Mouse (Mus musculus) naive thymus-derived CD4-positive, alpha-beta T cell, adult 2 months (primary cell): Measurements from ENCODE around the gene Ggact.

Source experiments
- DNase-seq: peaks from one replicate; pipeline ENCODE4 v3.0.0-alpha.2; 2011; ENCODE audit warnings: low read depth

The Ggact gene

DNA sequence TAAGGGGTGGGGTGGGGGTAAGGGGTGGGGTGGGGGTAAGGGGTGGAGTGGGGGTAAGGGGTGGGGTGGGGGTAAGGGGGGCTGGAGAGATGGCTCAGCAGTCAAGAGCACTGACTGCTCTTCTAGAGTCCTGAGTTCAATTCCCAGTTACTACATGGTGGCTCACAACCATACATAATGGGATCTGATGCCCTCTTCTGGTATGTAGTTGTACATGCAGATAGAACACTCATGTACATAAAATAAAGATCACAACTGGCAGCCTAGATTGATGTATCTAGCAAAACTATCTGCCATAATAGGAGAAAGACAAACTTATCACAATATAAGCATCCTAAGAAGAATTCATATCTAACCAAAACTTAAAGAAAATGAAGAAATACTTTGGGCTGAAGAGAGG lies 15.0 kb downstream of the Ggact start:
- DNase-seq: no peak

DNA sequence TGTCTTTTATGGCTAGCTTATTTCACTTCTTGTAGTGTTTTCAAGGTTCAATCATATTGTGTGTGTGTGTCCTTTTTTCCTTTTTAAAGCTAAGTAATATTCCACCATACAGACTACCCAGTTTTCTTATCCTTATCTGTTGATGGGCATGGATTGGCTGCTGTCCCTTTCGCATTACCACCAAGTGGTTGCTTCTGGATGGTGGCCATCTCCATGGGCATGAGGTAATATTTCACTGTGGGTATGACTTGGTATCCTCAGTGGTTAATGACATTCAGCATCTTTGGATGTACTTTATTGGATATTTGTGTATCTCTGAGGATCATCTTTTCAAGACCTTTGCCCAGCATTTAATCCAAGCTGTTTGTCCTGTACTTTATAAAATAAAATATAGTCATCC lies 17.5 kb downstream of the Ggact start:
- no peak for DNase-seq

DNA sequence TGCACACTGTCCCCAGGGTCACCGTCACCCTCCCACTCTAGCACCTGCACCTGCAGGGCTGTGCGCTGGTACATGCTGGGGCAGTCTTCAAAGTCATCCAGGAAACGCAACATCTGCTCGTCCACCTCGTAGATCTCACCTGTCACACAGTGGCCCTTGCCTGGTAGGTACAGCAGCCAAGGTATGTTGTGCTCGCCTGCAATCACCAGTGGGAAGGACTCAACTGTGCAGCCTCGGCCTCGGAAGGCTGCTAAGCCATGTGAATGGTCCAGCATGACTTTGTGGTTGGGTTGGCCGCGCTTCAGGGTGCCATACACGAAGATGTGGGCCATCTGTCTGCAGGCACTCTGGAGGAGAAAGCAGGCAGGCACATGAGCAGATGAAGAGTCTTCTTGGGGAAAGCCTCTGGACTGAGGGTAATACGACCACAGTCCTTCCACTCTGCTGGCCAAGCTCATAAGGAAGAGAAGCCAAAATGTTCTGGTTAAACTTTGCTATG lies 22.0 kb downstream of the Ggact start:
- no peak for DNase-seq

DNA sequence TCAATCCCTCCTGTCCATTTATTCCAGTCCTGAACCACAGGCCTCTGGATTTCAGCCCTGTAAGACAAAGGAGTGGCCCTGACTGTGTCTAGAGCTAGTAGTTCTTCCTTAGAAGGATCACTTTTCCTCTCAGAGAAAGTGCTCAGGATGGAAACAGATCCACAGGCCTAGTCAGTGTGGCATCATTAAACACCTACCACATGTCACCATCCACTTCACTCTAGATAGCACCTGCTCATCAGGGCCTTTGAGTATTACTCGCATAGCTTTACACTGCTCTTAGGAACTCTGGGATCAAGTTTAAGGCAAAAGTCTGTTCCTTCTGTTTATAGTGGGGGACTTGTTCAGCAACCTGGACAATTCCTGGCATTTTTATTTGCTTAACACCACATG lies 25.1 kb downstream of the Ggact start:
- DNase-seq: no peak

DNA sequence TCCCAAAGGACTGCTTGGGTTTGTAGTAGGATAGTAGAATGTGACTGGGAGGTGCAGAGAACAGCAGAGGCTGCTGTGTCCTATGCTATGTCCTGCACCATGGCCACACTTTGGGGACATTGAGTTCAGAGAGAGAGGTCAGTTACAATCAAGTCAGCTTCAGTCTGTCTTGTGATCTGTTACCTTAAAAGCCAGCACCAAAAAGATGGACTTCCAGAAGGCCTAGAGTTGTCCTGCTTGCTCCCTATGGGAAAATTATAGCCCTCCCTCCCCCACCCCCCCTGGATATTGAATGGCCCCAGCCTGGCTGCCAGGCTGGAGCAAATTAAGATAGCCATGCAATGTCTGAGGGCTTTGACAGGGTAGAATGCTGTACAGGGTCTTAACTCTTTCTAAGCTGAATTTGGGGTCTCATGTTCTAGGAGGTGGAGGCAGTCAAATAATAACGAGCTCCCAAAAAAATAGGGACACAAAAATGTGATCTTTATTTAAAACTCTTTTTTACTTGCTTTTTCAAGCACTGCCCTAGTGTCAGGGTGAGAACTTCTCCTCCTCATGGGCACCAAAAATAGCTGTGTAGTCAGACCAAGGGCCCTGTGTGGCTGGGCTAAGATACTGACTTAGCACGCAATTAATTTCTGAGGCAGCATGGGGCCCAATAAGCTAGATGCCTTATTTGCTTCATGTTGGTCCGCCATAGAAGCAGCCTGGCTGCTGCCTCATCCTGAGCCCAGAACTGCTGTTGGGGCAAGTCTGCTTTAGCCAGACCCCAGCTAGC lies 25.7 kb downstream of the Ggact start:
- no peak for DNase-seq

DNA sequence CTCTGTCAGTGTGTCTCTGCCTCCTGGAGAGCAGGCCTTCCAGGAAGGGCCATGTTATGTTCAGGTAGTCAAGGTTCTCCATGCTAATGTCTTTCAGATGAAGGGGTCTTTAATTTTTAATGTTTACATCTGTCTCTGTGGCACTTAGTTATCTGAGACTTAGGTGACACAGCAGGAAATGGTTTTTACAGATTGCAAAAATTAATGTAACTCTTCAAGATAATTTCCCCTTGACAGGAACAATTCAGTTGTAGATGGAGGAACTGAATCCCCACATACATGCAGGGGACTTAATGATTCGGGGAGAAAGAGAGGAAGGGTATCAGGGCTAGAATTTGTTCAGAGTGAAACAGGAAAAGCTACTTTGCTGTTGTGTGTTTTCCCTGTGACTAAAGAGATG lies 26.3 kb downstream of the Ggact start:
- DNase-seq: no peak

DNA sequence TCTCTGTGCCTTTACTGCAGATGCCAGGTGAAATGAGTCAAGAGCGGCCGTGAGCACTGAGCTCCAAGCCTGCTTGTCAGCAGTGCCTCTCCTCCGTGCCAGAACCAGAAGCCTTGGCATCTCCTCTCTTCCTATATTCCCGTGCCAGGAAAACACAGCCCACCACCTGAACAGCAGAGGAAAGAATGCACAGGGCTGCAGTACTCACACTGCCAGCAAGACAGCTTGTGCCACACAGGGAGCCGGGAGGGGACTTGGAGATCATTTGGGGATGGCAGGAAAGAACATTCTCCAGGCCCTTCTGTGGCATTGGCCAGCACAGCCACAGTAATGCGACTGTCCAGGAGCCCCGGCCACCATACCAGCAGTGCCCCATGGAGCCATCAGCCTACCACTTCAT lies 27.7 kb downstream of the Ggact start:
- no peak for DNase-seq

DNA sequence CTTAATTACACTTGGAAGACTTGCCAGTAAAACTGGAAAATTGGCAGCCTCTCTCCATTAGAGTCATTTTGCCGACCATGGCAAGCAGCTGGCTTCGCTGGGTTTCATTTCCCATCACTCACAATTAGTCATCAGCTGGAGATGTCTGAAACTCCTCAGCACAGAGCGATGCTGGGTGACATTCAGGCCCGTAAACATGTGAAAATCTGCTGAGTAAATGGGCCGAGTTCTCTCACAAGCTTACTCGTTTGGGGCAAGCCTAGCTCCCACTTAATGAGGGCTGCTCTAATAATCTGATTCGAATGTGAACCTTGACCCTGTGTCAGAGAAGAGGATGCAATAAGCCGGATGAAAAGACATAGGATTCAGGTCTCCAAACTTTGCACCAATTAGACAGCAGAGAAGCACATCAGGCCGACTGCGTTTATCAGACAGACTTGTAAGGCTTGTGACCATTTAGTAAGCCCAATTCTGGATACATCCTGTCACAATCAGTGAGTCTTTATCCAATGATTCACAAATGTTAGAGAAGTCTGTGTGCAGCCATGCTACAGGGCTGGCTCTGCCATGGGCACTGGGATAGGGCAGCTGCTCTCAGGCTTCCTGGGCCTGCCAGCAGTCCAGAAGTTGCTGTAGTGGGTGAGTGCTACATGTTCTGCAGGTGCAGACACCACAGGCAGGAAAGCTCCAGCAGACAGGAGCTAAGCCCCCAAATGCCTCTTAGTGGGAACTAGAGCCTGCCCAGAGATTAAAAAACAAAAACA lies 29.6 kb downstream of the Ggact start:
- no peak for DNase-seq

DNA sequence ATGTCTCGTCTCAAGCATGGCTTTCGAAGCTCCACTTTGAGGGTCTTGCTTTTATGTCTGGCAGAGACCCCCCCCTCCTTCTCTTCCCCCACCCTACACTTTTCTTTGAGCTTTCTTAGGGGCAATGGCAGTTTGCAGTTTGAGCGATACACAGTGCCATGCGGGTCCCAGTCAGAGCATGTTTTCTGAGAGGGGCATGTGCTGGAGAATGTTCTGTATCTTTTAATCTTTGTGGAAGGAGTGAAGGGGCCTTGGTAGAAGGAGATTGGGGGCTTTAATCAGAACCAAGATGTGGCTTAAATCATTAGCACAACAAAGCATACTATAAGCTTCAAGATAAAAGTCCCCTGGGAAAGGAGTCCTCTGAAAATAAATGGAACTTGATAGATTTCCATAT lies 30.1 kb downstream of the Ggact start:
- DNase-seq: no peak

DNA sequence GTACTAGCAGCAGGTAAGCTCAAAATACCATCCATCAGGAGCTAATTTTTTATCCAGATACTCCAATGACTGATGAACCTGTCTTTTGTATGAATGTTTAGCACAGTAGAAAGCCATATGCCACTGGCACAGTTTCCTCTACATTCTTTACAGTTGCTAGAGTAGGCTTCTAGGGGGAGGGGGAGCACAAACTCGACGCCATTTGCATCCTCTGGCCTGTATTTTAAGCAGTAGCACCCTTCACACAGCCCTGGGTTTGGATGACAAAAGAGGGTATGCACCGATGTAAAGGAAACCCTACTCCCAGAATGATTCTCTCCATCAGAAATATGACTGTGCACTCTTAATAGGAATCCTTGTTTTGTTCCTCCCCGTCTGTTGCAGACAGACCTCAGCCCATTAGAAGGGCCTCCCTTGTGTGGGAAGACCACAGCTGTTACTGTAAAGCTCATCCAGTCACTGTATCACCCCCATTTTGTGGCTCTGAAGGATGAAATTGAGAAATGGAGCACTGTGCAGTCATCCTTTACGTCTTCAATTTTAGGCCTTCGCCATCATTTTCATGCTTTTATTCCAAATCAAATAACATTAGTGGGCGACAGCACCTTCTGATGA lies 30.7 kb downstream of the Ggact start:
- no peak for DNase-seq

DNA sequence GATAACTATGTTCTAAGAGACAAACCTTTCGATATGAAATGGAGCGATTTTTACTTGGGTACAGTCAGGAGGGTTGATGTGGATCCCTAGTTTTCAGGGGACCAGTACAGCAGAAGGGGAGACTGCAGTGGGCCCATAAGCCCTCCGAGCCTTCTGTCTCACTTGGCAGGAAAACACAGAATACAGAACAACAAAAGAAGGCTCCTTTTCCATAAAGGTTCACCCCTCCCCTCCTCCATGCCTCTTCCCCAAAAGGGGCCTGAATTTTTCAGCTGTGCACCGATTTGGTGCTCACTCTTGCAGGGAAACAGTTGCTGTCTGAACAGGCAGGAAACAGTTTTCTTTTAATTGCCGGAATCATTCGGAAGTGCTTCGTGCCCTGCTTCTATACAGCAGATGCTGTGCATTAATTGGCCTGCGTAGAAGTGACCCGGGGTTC lies 31.3 kb downstream of the Ggact start:
- no peak for DNase-seq

DNA sequence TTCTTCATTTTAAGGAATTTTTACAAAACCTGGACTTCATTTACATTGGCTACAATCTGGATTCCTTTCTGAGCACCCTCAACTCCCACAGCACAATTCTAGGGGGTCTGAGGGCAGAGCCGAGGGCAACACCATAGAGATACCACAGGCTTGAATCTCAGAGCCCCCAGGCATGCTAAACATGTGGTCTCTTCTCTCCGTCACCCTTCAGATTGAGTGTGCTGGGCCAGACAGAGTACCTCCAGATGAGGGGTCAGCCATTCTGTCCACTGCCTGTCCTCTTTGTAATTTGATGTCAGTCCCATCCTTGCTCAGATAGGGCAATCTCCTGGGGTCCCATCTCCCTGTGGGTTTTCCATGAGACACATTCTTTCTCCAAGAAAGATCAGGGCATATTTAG lies 31.9 kb downstream of the Ggact start:
- no peak for DNase-seq

DNA sequence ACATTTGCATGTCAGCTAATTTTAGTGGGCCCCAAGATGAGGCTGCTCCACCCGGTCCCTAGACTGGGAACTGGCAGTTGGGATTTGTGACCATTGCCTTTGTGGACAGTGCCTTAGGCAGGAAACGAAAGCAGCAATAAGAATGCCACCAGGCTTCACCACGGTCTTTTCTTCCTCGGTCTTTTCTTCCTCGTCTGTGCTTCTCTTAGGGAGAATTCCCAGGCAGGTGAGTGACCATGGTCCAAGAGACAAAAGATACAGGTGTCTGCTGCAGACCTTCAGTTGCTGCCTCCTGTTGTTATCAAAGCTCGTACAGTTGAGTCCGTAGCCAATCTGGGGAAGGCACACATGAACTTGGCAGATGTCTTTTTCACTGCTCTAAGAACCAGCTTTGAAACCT lies 33.3 kb downstream of the Ggact start:
- DNase-seq: no peak

DNA sequence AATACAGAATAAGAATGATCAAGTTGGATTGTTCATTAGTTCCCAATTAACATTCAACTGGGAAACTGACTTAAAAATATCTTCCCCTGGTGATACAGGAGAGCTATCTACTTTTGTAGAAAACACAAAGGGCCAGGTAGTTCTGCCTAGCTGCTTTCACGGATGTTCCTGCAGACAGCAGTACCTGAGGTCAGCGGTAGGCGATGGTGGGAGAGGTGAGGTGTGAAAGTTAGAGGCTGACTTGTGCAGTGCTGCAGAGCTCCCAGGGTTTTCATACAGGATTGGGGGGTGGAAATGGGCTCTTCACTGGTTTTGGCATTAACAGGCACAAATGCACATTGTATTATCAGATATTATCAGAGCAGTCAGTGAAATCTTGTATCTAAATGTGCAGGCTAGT lies 35.8 kb downstream of the Ggact start:
- DNase-seq: no peak

DNA sequence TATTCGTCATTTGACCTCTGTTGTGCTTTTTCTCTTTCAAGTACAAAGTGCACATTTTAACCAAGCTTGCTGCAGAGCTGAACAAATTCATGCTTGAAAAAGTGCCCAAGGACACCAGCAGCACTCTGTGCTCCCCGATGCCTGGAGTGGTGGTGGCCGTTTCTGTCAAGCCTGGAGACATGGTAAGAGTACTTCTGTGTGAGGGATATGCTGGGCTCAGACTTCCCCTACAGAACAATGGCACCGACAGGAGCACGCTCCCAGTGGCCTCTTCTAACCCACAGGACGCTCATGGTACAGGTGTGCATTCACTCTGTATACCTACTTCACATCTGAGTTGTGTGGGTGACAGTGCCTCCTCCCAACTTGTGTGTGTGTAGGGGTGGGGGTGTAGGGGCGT lies 36.8 kb downstream of the Ggact start:
- DNase-seq: no peak

DNA sequence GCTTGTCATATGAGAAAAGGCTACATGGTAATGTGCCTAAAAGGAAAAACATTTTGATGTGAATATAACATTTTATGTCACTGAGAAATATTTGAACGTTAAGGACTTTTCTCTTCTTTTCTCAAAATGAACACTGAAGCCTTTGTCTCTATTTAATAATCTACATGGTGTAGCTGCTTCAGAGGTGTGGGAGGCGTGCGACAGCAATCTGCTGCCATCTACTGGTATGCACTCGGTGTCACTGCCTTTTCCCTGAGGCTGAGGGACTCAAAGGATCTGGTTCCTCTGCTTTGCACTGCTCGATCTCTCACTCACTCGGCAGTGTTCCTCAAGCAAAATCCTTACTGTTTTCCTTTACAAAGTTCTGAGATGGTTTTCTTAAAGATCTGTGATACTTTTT lies 37.4 kb downstream of the Ggact start:
- peak; percentile 84 for DNase-seq

DNA sequence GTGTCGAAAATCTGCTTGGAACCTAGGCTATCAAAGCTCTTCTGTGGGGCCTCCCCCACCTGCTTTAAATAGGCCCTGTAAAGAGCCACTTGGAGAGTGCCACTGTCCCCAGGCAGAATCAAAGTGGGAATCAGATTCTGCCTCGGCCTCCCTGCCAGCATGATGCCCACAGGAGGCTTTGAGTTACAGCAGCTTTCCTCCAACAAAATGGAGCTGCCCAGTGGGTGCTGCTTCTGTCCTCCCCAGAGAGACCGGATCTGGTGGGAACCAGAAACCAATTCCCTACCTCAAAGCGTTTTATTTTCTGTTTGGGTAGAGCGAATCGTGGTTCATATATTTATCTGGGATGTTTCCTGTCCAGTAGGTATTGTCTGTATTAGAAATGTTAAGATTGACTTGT lies 37.9 kb downstream of the Ggact start:
- DNase-seq: no peak

DNA sequence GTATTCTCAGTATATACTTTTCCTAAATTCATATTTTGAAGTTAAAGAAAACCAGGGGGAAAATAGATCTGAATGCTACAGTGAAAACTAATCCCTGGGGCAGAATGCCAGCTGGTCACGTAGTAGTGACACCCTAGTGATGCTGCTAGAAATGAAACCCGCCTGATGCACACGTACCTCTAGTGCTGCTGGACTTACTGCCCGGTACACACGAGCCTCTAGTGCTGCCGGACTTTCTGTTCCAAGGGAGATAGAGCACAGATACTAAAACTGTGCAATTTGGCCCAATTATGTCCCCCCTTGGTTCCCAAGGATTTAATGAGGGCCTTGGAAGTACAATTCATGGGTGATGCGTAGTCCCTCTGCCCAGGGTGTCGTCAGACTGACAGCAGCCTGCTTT lies 38.5 kb downstream of the Ggact start:
- no peak for DNase-seq

DNA sequence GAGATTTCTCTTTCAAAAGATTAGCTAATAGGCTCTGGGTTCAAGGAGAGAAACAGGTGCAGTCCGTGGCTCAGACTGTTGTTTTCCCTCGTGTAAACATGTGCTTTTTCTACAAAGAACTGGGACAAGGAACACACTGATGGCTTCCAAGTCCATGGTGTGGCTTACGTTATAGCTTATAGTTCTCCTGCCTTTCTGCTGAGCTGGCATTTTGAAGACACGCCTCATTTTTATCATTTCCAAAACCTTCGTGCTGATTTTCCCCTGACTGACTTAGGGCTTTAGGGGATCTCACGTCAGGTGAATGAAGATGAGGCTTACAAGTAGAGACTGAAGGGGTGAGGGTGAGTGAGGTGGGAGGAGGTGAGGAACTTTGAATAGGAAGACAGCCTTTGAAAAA lies 40.9 kb downstream of the Ggact start:
- no peak for DNase-seq

DNA sequence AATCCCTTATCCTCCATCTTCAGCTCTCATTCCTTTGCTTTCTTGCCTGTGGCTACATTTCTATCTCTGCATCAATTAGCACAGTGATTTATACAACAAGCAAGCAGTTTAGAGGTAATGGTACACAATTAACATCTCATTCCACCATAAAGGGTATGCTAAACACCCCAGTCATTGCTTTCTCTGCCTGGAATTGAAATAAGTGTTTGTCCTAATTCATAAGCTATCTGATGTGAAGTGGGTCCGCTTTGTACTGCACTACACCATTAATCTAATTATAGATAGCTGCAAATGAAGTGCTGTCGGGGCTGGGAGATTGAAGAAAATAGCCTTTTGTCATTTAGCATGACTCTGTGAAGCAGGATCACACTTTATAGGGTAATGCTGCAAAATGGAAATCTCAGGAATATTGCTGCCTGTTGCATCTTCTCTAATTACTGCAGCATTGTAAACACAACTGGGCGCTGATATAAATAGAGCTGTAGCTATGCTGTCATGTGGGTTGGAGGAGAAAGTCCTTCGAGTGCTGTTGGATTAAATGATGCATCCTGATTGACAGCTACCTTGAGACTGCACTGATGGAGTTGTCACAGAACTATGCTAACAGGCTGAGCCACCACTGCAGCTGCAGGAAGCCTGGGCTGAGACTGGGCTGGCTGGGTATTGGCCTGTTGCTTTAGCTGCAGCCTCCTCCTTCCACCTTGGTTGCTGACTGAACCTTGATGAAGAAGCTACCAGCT lies 41.5 kb downstream of the Ggact start:
- no peak for DNase-seq

DNA sequence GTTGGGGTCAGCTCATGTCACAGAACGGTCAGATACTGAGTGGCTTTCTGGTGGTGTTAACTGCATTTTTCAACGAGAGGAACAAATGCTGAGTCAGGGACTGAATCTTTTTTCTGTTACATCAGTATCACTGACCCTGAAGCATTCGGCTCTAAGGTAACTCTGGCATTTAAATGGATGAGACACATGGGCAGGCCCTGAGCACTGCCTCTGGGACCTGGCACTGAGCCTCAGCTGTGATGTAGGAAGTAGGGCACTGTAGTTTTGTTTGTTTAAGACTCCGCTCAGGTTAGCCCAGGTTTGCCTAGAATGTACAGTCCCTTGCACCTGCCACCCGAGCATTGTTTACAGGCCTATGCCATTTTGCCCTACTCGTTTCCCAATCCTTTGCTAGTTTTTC lies 43.7 kb downstream of the Ggact start:
- DNase-seq: no peak

DNA sequence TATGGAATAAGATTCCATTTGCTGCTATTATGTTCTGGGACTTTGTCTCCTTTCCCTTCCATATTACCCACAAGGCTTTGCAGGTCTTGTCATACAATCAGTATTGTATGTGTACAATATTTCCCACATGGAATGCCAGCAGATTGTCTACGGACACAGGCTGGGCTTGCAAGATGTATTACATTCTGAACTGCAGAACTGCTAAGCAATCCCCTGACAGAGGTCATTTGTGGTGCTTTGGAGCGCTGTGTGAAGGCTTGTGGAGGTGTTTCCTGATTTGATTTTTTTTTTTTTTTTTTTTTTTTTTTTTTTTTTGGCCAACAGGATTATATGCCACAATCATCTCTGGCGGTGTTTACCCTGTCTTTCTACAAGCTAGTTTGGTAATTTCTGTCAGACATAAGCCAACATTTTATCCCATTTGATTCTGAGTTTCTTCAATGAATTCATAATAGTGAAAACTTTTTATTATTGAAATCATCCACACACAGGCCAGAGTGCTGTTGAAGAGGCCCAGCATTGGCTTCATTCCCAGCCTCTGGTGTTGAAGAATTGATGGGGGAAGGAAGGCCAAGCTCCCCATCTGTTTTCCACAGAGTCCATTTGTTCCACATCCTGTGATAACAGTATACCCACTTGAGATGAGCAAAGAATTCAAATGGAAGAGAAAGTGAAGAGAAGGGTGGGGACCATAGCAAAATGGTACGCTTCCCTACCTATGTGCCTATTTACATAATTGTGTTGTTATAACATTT lies 45.8 kb downstream of the Ggact start:
- DNase-seq: no peak
